Mouse (Mus musculus): ENCODE measurements at regions not wholly inside any gene's neighbourhood (a gene's known extent, or its start where the extent isn't known, plus 50 kb on each side); places are given as distances from the start of the nearest gene placed in this dataset.
A peak's percentile ranks its signal among the peaks of the same experiment; 100 is the strongest.

DNA sequence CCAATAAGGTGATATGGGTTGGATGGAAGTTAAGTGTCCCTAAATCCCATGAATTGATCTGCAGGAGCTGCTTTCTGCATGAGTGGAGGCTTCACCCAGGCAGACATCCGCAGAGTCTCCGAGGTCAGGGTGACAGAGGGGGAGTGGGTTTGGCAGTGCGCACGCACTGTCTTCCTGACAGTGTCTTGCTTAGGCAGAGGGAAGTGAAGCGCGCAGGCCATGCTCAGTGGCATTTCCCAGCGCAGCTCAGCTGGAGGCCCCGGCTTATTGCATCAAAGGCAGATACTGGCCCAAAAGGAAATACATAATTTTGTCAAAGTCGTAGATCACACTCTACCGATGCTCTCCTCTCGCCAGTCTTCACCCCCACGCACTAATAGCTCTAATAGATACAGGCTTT is 252.7 kb upstream of the Dnajc24 start:
- peak; percentile 59 for DNase-seq (ENCODE audit: low read depth)
- TF ChIP-seq POLR2A (IDR thresholded peaks at IDR 0.05; ENCODE audit: borderline replicate concordance, extremely low read depth, insufficient read depth, insufficient read length, poor library complexity, severe bottlenecking), result no peak
- TF ChIP-seq CTCF (IDR thresholded peaks at IDR 0.05; ENCODE audit: borderline replicate concordance, extremely low read depth, insufficient read depth, insufficient read length), result no peak

DNA sequence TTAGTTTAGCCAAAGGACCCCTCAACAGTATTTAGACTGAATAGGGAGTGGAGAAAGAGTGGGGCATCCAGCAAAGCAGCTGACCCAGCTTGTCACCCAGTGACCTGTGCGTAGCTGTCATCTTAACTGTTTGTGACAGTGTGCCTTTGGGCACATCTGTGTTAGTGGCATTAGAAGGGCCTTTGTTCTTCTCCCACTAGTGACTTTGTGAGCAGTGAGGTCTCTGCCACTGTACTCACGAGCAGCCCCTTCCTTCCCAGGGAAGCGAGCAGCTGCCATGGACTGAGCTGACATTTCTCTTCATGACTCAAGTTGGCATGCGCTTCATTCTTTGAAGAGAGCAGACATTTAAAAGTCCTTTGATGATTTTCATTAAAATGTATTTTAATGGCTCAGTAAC is 231.0 kb upstream of the Dnajc24 start:
- TF ChIP-seq CTCF (IDR thresholded peaks at IDR 0.05; ENCODE audit: borderline replicate concordance, extremely low read depth, insufficient read depth, insufficient read length) (no peak), POLR2A (IDR thresholded peaks at IDR 0.05; ENCODE audit: borderline replicate concordance, extremely low read depth, insufficient read depth, insufficient read length, poor library complexity, severe bottlenecking) (no peak)
- peak; percentile 20 for DNase-seq (ENCODE audit: low read depth)

- DNase-seq (ENCODE audit: low read depth), result peak; percentile 29
- TF ChIP-seq POLR2A (IDR thresholded peaks at IDR 0.05; ENCODE audit: borderline replicate concordance, extremely low read depth, insufficient read depth, insufficient read length, poor library complexity, severe bottlenecking) (no peak), CTCF (IDR thresholded peaks at IDR 0.05; ENCODE audit: borderline replicate concordance, extremely low read depth, insufficient read depth, insufficient read length) (no peak)
Measured at GRCm38 (mm10) chr2:106231136-106231535, 227.8 kb upstream of the Dnajc24 start.

DNA sequence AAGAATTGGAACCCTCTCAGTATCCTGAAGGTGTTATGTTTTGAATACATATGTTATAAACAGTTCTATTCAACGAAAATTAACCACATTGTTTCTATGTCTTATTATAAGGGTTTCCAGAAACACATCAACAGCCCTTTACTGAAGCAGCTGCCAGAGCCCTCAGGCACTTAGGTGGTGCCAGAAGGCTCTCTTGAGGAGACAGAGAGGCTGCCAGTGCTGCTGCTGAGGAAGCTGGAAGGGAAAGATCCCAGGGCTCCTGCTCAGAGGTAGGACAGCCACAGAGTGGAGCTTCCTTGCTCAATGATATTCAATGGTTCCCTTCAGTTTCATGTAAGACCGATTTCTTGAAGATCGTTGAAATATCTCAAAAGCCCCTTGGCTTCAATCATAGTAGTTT is 226.7 kb upstream of the Dnajc24 start:
- TF ChIP-seq CTCF (IDR thresholded peaks at IDR 0.05; ENCODE audit: borderline replicate concordance, extremely low read depth, insufficient read depth, insufficient read length) (no peak), POLR2A (IDR thresholded peaks at IDR 0.05; ENCODE audit: borderline replicate concordance, extremely low read depth, insufficient read depth, insufficient read length, poor library complexity, severe bottlenecking) (no peak)
- DNase-seq (ENCODE audit: low read depth), result peak; percentile 40

DNA sequence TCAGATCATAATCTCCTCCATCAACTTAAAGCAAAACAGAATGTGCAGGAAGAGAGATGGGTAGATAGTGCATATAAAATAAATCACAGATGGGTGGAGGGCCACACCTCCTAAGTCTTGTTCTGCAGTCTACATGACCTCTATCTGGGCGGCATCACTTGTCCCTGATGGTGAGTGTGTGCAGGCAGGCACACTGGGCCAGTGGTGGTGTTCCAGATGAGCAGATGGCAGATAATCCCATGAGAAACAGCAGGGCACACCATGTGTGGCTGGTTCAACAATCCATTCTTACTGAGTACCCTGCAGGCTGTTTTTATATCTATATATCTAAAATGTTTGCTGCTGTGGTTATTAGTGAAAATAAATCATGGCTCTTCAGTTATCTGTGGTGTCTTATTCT is 224.9 kb upstream of the Dnajc24 start:
- TF ChIP-seq CTCF (IDR thresholded peaks at IDR 0.05; ENCODE audit: borderline replicate concordance, extremely low read depth, insufficient read depth, insufficient read length) (no peak), POLR2A (IDR thresholded peaks at IDR 0.05; ENCODE audit: borderline replicate concordance, extremely low read depth, insufficient read depth, insufficient read length, poor library complexity, severe bottlenecking) (no peak)
- no peak for DNase-seq (ENCODE audit: low read depth)

DNA sequence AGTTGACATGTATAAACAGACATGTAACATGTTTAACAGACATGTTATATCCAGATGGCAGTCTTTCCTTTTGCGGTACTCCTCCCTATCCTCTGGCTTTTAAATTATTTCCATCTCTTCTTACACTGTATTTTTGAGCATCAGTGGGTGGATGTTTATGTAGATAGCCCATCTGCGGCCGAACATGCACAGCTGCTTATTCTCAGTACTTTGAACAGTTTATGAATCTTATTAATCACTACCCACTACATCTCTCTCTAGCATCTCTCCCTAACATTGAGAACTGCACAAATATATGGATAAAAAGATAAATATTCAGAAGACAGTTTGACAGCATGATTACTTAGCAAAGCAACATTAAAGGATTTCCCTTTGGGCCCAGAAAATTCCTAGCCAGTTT is 212.8 kb upstream of the Dnajc24 start:
- TF ChIP-seq CTCF (IDR thresholded peaks at IDR 0.05; ENCODE audit: borderline replicate concordance, extremely low read depth, insufficient read depth, insufficient read length) (no peak), POLR2A (IDR thresholded peaks at IDR 0.05; ENCODE audit: borderline replicate concordance, extremely low read depth, insufficient read depth, insufficient read length, poor library complexity, severe bottlenecking) (no peak)
- no peak for DNase-seq (ENCODE audit: low read depth)

GRCm38 (mm10) chr2:106213740-106214139 is 210.4 kb upstream of the Dnajc24 start:
- DNase-seq (ENCODE audit: low read depth), result no peak
- TF ChIP-seq POLR2A (IDR thresholded peaks at IDR 0.05; ENCODE audit: borderline replicate concordance, extremely low read depth, insufficient read depth, insufficient read length, poor library complexity, severe bottlenecking) (no peak), CTCF (IDR thresholded peaks at IDR 0.05; ENCODE audit: borderline replicate concordance, extremely low read depth, insufficient read depth, insufficient read length) (no peak)

DNA sequence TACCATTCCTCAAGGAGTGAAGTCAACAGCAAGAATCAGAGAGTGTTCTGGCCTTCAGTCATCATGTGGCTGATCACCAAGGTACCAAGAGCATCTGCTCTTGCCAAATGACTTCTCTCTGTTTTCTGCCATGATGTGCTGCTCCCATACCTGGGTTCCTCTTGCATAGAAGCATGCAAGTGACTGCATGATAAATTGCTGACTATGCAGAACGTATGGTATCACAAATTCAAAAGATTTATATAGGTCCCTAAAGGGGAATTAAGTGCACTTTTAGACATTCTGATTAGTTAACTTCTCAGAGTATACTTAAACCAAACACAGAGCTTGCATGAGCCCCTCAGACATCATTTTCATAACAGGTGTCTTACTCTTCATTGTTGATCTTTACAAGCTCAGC is 207.4 kb upstream of the Dnajc24 start:
- DNase-seq (ENCODE audit: low read depth), result no peak
- TF ChIP-seq CTCF (IDR thresholded peaks at IDR 0.05; ENCODE audit: borderline replicate concordance, extremely low read depth, insufficient read depth, insufficient read length), result no peak
- TF ChIP-seq POLR2A (IDR thresholded peaks at IDR 0.05; ENCODE audit: borderline replicate concordance, extremely low read depth, insufficient read depth, insufficient read length, poor library complexity, severe bottlenecking), result no peak

DNA sequence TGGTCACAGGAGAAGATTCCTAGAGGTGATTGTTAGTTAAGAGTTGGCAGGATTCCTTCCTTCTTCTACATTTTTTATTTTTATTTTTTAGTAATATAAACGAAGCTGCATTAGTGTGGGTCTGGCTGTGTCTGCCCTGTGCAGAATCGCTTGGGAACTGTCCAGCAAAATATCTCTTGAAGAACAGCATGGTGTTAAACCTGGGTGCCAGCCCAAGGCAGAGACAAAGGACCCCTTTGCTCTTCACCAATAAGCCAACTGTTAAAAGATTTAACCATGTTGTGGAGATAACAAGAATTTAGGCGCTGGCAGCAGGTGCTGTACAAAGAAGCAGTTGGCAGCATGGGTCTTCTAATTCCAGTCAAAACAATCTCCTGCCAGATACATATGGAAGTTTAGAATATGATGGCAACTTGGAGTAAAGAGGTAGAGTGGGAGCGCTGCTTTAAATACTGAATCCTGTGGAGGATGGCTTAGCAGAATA is 205.5 kb upstream of the Dnajc24 start:
- DNase-seq (ENCODE audit: low read depth), result peak; percentile 68
- TF ChIP-seq CTCF (IDR thresholded peaks at IDR 0.05; ENCODE audit: borderline replicate concordance, extremely low read depth, insufficient read depth, insufficient read length) (no peak), POLR2A (IDR thresholded peaks at IDR 0.05; ENCODE audit: borderline replicate concordance, extremely low read depth, insufficient read depth, insufficient read length, poor library complexity, severe bottlenecking) (no peak)

GRCm38 (mm10) chr2:106200130-106200529 is 196.8 kb upstream of the Dnajc24 start:
- no peak for DNase-seq (ENCODE audit: low read depth)
- TF ChIP-seq CTCF (IDR thresholded peaks at IDR 0.05; ENCODE audit: borderline replicate concordance, extremely low read depth, insufficient read depth, insufficient read length), result peak; percentile 27; the same call in 1 of the 2 replicates
- no peak for TF ChIP-seq POLR2A (IDR thresholded peaks at IDR 0.05; ENCODE audit: borderline replicate concordance, extremely low read depth, insufficient read depth, insufficient read length, poor library complexity, severe bottlenecking)

GRCm38 (mm10) chr2:106195170-106195569 is 191.8 kb upstream of the Dnajc24 start:
- DNase-seq (ENCODE audit: low read depth), result peak; percentile 86
- TF ChIP-seq CTCF (IDR thresholded peaks at IDR 0.05; ENCODE audit: borderline replicate concordance, extremely low read depth, insufficient read depth, insufficient read length) (no peak), POLR2A (IDR thresholded peaks at IDR 0.05; ENCODE audit: borderline replicate concordance, extremely low read depth, insufficient read depth, insufficient read length, poor library complexity, severe bottlenecking) (no peak)

DNA sequence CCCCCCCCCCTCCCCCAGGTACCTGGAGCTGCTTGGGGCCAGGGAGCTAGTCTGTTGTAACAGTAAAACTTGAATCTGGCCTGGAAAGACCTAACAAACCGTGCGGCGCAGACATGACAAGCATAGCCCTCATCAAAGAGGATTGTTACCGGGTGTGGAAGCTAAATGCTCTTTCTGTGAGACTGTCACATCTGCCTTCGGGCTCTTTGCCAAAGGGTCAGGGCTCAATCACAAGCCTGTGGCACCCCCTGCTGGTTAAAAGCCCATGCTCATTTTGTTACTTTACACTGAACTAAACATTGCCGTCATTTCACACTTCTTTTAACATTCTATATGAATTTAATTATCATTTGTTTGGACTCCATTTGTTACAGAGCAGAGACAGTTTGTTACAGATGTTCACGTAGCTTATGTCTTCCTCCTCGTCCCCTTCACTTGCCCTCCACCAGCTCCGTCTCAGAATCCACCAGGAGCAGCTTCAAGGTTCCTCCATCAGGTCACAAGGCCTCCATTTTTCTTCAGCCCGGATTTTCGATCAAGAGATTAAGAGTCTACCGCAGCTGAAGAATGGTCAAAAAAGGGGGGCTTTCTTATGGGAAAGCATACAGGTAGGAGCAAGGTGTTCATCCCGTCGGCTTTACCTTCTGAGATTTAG is 191.1 kb upstream of the Dnajc24 start:
- TF ChIP-seq CTCF (IDR thresholded peaks at IDR 0.05; ENCODE audit: borderline replicate concordance, extremely low read depth, insufficient read depth, insufficient read length), result peak; percentile 90
- TF ChIP-seq POLR2A (IDR thresholded peaks at IDR 0.05; ENCODE audit: borderline replicate concordance, extremely low read depth, insufficient read depth, insufficient read length, poor library complexity, severe bottlenecking), result no peak
- DNase-seq (ENCODE audit: low read depth), result peak; percentile 96
